Mouse (Mus musculus) hindbrain, embryonic 15.5 days (tissue): ENCODE data around the gene Dtx2. TPM values are rescaled to one million over a fixed set of nuclear protein-coding genes. Genes with fewer than 3 reads are reported as not detected.
A peak's percentile ranks its signal among the peaks of the same experiment; 100 is the strongest.
"Not testable (repeated sequence)": the region's sequence is repeated elsewhere in the genome, so short reads cannot be mapped to it uniquely, and the experiment has no call there.

Experiments
- ATAC-seq: fragments of 200-750 bp; cut with Nextera tagmentation; 2 replicates; pipeline ENCODE4 v1.8.0; 2017; ENCODE audit warnings: low read depth, moderate number of reproducible peaks, moderate TSS enrichment; ENCODE audit not compliant: low FRiP score
- H3K27ac ChIP-seq: fragments of 300-500 bp; sonication (generic); replicated peaks from 2 replicates; pipeline ENCODE4 v1.5.1; 2015; ENCODE audit warnings: mild to moderate bottlenecking, inconsistent platforms
- H3K27me3 ChIP-seq: fragments of 300-500 bp; sonication (generic); 2 replicates; pipeline ENCODE4 v1.6.1; 2015; ENCODE audit warnings: control low read depth, inconsistent platforms
- H3K36me3 ChIP-seq: fragments of 300-500 bp; sonication (generic); 2 replicates; pipeline ENCODE4 v1.6.1; 2015; ENCODE audit warnings: control low read depth, inconsistent platforms
- H3K4me1 ChIP-seq: fragments of 300-500 bp; sonication (generic); replicated peaks from 2 replicates; pipeline ENCODE4 v1.6.1; 2015; ENCODE audit warnings: control low read depth, inconsistent platforms
- H3K4me2 ChIP-seq: fragments of 300-500 bp; sonication (generic); 2 replicates; pipeline ENCODE4 v1.6.1; 2015; ENCODE audit warnings: moderate library complexity, mild to moderate bottlenecking, inconsistent platforms
- H3K4me3 ChIP-seq: fragments of 300-500 bp; sonication (generic); 2 replicates; pipeline ENCODE4 v1.5.1; 2015; ENCODE audit warnings: mild to moderate bottlenecking, inconsistent platforms
- H3K9ac ChIP-seq: fragments of 300-500 bp; sonication (generic); 2 replicates; pipeline ENCODE4 v1.6.1; 2015; ENCODE audit warnings: inconsistent platforms
- H3K9me3 ChIP-seq: fragments of 300-500 bp; sonication (generic); 2 replicates; pipeline ENCODE4 v1.6.1; 2016; ENCODE audit warnings: control low read depth, inconsistent platforms
- WGBS: fragments of 180-500 bp; shearing (Covaris S2); methylation state at CpG from one replicate; pipeline ENCODE4 v1.1.7; 2015; 5-methylcytosine and 5-hydroxymethylcytosine counted together
- polyA plus RNA-seq: library from polyadenylated mRNA; unstranded; fragments of >200 nt; fragmentation: Nextera tagmentation; extraction: Ambion mirVana; gene quantifications from 2 replicates; pipeline ENCODE4 v1.2.1, GENCODE M21; 2015

Dtx2 gene
- polyA plus RNA-seq, 1 experiment from 2014 or later, result 25.6 TPM

DNA sequence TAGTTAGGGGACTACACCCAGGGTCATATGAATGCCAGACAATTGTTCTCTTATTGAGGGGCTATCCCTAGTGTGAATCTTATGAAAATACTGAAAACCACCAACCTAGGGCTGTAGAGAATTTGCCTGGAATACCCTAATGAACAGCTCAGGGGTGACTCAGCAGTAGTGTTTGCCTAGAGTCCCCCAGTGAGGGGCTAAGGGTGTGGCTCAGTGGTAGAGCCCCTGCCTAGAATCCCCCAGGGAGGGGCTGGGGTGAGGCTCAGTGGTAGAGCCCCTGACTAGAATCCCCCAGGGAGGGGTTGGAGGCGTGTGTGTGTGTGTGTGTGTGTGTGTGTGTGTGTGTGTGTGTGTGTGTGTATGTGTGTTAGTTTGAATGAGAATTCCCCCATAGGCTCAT, 42.1 kb downstream of the Dtx2 start:
- Histone ChIP-seq H3K4me2 (no peak overlapping the region), H3K27me3 (no peaks in the 10 kb centered on the region), H3K27ac (no peak overlapping the region), H3K9ac (no peak overlapping the region), H3K4me3 (no peak overlapping the region), H3K36me3 (0 out of 2 replicates have a peak, but pooled peaks cover 5% of the 10 kb centered on the region), H3K4me1 (no peaks in the 10 kb centered on the region), H3K9me3 (no peaks in the 10 kb centered on the region)
- WGBS, result 80% methylated on average over 1 of the region's 1 CpGs
- ATAC-seq, result no peak

GRCm38 (mm10) chr5:136038258-136039214, 43.9 kb downstream of the Dtx2 start, which contains the start of gene Upk3b:
TSS of gene Upk3b (plus strand) at chr5:136038496.
- H3K27me3 ChIP-seq, result no peaks in the 10 kb centered on the region
- H3K36me3 ChIP-seq, result no peaks in the 10 kb centered on the region
- no peaks in the 10 kb centered on the region for H3K9me3 ChIP-seq
- no peak within 1 kb of the TSS for H3K4me2 ChIP-seq
- no peak within 1 kb of the TSS for H3K27ac ChIP-seq
- 89% methylated on average over 17 of the region's 17 CpGs for WGBS
- ATAC-seq, result no peak
- H3K4me3 ChIP-seq, result no peak within 1 kb of the TSS
- H3K9ac ChIP-seq, result no peak within 1 kb of the TSS
- H3K4me1 ChIP-seq, result no peaks in the 10 kb centered on the region

- no peak overlapping the region for H3K4me3 ChIP-seq
- no peaks in the 10 kb centered on the region for H3K9me3 ChIP-seq
- H3K9ac ChIP-seq, result no peak overlapping the region
- no peaks in the 10 kb centered on the region for H3K27me3 ChIP-seq
- H3K4me1 ChIP-seq, result no peaks in the 10 kb centered on the region
- ATAC-seq, result no peak; the same call in 1 of the 2 replicates
- H3K36me3 ChIP-seq, result no peaks in the 10 kb centered on the region
- H3K27ac ChIP-seq, result no peak overlapping the region
- H3K4me2 ChIP-seq, result no peak overlapping the region
- WGBS, result 44% methylated on average over 5 of the region's 5 CpGs
Measured at GRCm38 (mm10) chr5:136040210-136040609, 45.6 kb downstream of the Dtx2 start.

DNA sequence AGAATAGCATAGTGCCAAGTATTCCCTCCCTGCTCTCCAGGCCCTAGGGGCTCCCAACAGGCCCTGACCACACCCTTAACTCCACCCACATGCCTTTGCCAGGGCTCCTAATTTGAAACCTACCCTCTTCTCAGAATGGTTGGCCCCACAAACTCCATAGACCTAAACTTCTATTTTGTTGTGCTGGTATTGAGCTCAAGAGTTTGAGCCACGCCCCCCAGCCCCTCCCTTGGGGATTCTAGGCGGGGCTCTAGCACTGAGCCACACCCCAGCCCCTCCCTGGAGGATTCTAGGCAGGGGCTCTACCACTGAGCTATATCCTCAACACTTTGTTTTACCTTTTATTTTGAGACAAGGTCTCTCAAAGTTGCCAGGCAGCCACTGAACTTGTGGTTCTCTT, 46.7 kb downstream of the Dtx2 start:
- Histone ChIP-seq H3K27ac (no peak overlapping the region), H3K36me3 (no peaks in the 10 kb centered on the region), H3K9me3 (no peaks in the 10 kb centered on the region), H3K4me2 (no peak overlapping the region), H3K4me1 (0 out of 2 replicates have a peak, but pooled peaks cover 2% of the 10 kb centered on the region), H3K27me3 (no peaks in the 10 kb centered on the region), H3K4me3 (no peak overlapping the region), H3K9ac (no peak overlapping the region)
- 43% methylated on average over 2 of the region's 2 CpGs for WGBS
- ATAC-seq, result no peak

DNA sequence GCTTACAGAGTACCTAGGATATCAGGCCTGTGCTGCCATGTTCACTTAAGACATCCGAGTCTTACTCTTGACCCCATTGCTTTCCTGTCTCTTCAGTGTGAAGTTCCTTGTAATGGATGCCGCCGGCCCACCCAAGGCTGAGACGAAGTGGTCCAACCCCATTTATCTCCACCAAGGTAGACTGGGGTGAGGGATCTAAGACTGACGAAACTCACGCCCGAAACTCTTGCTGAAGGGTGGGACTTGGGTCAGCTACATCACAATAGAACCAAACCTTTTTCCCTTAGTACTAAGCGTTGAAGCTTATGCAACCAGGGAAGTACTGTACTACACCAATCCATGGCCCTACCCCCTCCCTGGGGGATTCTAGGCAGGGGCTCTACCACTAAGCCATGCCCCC, 47.1 kb downstream of the Dtx2 start:
- Histone ChIP-seq H3K9me3 (no peaks in the 10 kb centered on the region), H3K4me3 (no peak overlapping the region), H3K9ac (no peak overlapping the region), H3K36me3 (no peaks in the 10 kb centered on the region), H3K27ac (no peak overlapping the region), H3K4me1 (0 out of 2 replicates have a peak, but pooled peaks cover 2% of the 10 kb centered on the region), H3K4me2 (no peak overlapping the region), H3K27me3 (no peaks in the 10 kb centered on the region)
- ATAC-seq, result no peak
- 97% methylated on average over 8 of the region's 8 CpGs for WGBS

- Histone ChIP-seq H3K4me2 (no peak overlapping the region), H3K9ac (no peak overlapping the region), H3K27me3 (no peaks in the 10 kb centered on the region), H3K36me3 (no peaks in the 10 kb centered on the region), H3K4me1 (0 out of 2 replicates have a peak, but pooled peaks cover 2% of the 10 kb centered on the region), H3K9me3 (no peaks in the 10 kb centered on the region), H3K4me3 (no peak overlapping the region), H3K27ac (no peak overlapping the region)
- 69% methylated on average over 13 of the region's 13 CpGs for WGBS
- no peak for ATAC-seq
Measured at GRCm38 (mm10) chr5:136044865-136045264, 50.3 kb downstream of the Dtx2 start.

- 43% methylated on average over 9 of the region's 9 CpGs for WGBS
- Histone ChIP-seq H3K4me3 (no peak overlapping the region), H3K4me2 (no peak overlapping the region), H3K27ac (no peak overlapping the region), H3K9ac (no peak overlapping the region), H3K9me3 (no peaks in the 10 kb centered on the region), H3K36me3 (no peaks in the 10 kb centered on the region), H3K27me3 (no peaks in the 10 kb centered on the region), H3K4me1 (0 out of 2 replicates have a peak, but pooled peaks cover 2% of the 10 kb centered on the region)
- no peak for ATAC-seq
Measured at GRCm38 (mm10) chr5:136045408-136045807, 50.8 kb downstream of the Dtx2 start.

GRCm38 (mm10) chr5:136045987-136046386, 51.4 kb downstream of the Dtx2 start:
- no peak overlapping the region for H3K9ac ChIP-seq
- WGBS, result 2% methylated on average over 10 of the region's 10 CpGs
- H3K9me3 ChIP-seq, result no peaks in the 10 kb centered on the region
- no peak for ATAC-seq
- H3K4me2 ChIP-seq, result no peak overlapping the region
- H3K27ac ChIP-seq, result no peak overlapping the region
- no peak overlapping the region for H3K4me3 ChIP-seq
- no peaks in the 10 kb centered on the region for H3K27me3 ChIP-seq
- H3K36me3 ChIP-seq, result no peaks in the 10 kb centered on the region
- H3K4me1 ChIP-seq, result peaks cover 2% of the 10 kb centered on the region; the same call in 1 of the 2 replicates

GRCm38 (mm10) chr5:136048541-136048940, 53.9 kb downstream of the Dtx2 start:
- H3K27ac ChIP-seq, H3K27me3 ChIP-seq, H3K4me2 ChIP-seq, H3K9me3 ChIP-seq, ATAC-seq, H3K9ac ChIP-seq, H3K4me3 ChIP-seq, H3K36me3 ChIP-seq: not testable (repeated sequence)
- H3K4me1 ChIP-seq, result peaks cover 11% of the 10 kb centered on the region

DNA sequence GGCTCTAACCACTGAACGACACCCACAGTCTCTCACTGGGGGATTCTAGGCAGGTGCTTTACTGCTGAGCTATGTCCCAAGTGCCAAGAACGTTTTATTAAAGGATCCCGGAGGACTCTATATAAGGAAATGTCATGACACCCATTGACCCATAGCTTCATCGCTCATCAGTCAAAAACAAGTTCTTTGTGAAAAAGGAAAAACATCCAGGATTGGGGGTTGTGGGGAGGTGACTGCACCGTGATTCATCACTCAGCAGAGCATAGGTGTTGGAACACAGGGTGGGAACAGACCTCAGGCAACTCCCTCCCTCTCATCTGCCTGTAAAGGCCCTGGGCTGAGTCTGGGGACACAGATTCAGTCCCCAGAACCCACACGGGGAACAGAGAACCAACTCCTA, 55.3 kb downstream of the Dtx2 start:
- ATAC-seq, result no peak
- H3K9me3 ChIP-seq, result no peaks in the 10 kb centered on the region
- H3K27ac ChIP-seq, result no peak overlapping the region
- H3K4me1 ChIP-seq, result peaks cover 11% of the 10 kb centered on the region
- no peak overlapping the region for H3K9ac ChIP-seq
- H3K4me2 ChIP-seq, result no peak overlapping the region
- H3K27me3 ChIP-seq, result no peaks in the 10 kb centered on the region
- H3K4me3 ChIP-seq, result no peak overlapping the region
- WGBS, result 55% methylated on average over 6 of the region's 6 CpGs
- no peaks in the 10 kb centered on the region for H3K36me3 ChIP-seq

GRCm38 (mm10) chr5:136051231-136052085, 56.9 kb downstream of the Dtx2 start:
- H3K4me2 ChIP-seq, result no peak overlapping the region
- no peak overlapping the region for H3K4me3 ChIP-seq
- H3K4me1 ChIP-seq, result peaks cover 9% of the 10 kb centered on the region
- no peaks in the 10 kb centered on the region for H3K9me3 ChIP-seq
- no peaks in the 10 kb centered on the region for H3K36me3 ChIP-seq
- H3K27me3 ChIP-seq, result no peaks in the 10 kb centered on the region
- no peak overlapping the region for H3K9ac ChIP-seq
- peak; percentile 80; the same call in 1 of the 2 replicates for ATAC-seq
- WGBS, result 7% methylated on average over 10 of the region's 10 CpGs
- no peak overlapping the region for H3K27ac ChIP-seq
